Mouse (Mus musculus) neural tube, embryonic 15.5 days (tissue): ENCODE results near the gene Ywhag. TPM values are rescaled to one million over a fixed set of nuclear protein-coding genes. Genes with fewer than 3 reads are reported as not detected.
A peak's percentile ranks its signal among the peaks of the same experiment; 100 is the strongest.

Experiments used
- ATAC-seq: fragments of 200-750 bp; cut with Nextera tagmentation; 2 replicates; pipeline ENCODE4 v1.8.0; 2017; ENCODE audit warnings: mild to moderate bottlenecking, moderate TSS enrichment, moderate library complexity; ENCODE audit not compliant: low FRiP score
- H3K27ac ChIP-seq: fragments of 300-500 bp; sonication (generic); replicated peaks from 2 replicates; pipeline ENCODE4 v1.5.1; 2015; ENCODE audit warnings: mild to moderate bottlenecking, inconsistent platforms
- H3K27me3 ChIP-seq: fragments of 300-500 bp; sonication (generic); replicated peaks from 2 replicates; pipeline ENCODE4 v1.6.1; 2015; ENCODE audit warnings: inconsistent platforms
- H3K36me3 ChIP-seq: fragments of 300-500 bp; sonication (generic); 2 replicates; pipeline ENCODE4 v1.6.1; 2015; ENCODE audit warnings: inconsistent platforms
- H3K4me1 ChIP-seq: fragments of 300-500 bp; sonication (generic); 2 replicates; pipeline ENCODE4 v1.6.1; 2015; ENCODE audit warnings: inconsistent platforms
- H3K4me2 ChIP-seq: fragments of 300-500 bp; sonication (generic); 2 replicates; pipeline ENCODE4 v1.6.1; 2015; ENCODE audit warnings: inconsistent platforms, mild to moderate bottlenecking, moderate library complexity
- H3K4me3 ChIP-seq: fragments of 300-500 bp; sonication (generic); replicated peaks from 2 replicates; pipeline ENCODE4 v1.5.1; 2015; ENCODE audit warnings: mild to moderate bottlenecking, inconsistent platforms
- H3K9ac ChIP-seq: fragments of 300-500 bp; sonication (generic); replicated peaks from 2 replicates; pipeline ENCODE4 v1.6.1; 2015; ENCODE audit warnings: mild to moderate bottlenecking, inconsistent platforms
- H3K9me3 ChIP-seq: fragments of 300-500 bp; sonication (generic); replicated peaks from 2 replicates; pipeline ENCODE4 v1.6.1; 2016; ENCODE audit warnings: inconsistent platforms
- WGBS: fragments of 180-500 bp; shearing (Covaris S2); methylation state at CpG from one replicate; pipeline ENCODE4 v1.1.7; 2015; ENCODE audit warnings: mixed read lengths; 5-methylcytosine and 5-hydroxymethylcytosine counted together
- polyA plus RNA-seq: library from polyadenylated mRNA; unstranded; fragments of >200 nt; fragmentation: Nextera tagmentation; extraction: Ambion mirVana; gene quantifications from 2 replicates; pipeline ENCODE4 v1.2.1, GENCODE M21; 2015

Gene Ywhag
- polyA plus RNA-seq, 1 experiment from 2014 or later = 868 TPM

- peaks cover 27% of the 10 kb centered on the region for H3K4me1 ChIP-seq
- no peaks in the 10 kb centered on the region for H3K9me3 ChIP-seq
- H3K36me3 ChIP-seq = peaks cover 53% of the 10 kb centered on the region
- H3K27ac ChIP-seq = no peak overlapping the region
- no peak overlapping the region for H3K9ac ChIP-seq
- H3K27me3 ChIP-seq = no peaks in the 10 kb centered on the region
- no peak overlapping the region for H3K4me3 ChIP-seq
- no peak for ATAC-seq
- H3K4me2 ChIP-seq = no peak overlapping the region
- 92% methylated on average over 16 of the region's 16 CpGs for WGBS
These were observed 25.4 kb downstream of the Ywhag start for GRCm38 (mm10) chr5:135908989-135909388.

GRCm38 (mm10) chr5:135908185-135908584 lies 26.2 kb downstream of the Ywhag start:
- H3K9ac ChIP-seq = no peak overlapping the region
- WGBS = 65% methylated on average over 12 of the region's 12 CpGs
- H3K4me1 ChIP-seq = peaks cover 31% of the 10 kb centered on the region
- no peak for ATAC-seq
- H3K27me3 ChIP-seq = no peaks in the 10 kb centered on the region
- peaks cover 53% of the 10 kb centered on the region for H3K36me3 ChIP-seq
- H3K9me3 ChIP-seq = no peaks in the 10 kb centered on the region
- H3K4me2 ChIP-seq = no peak overlapping the region
- no peak overlapping the region for H3K4me3 ChIP-seq
- no peak overlapping the region for H3K27ac ChIP-seq

- no peaks in the 10 kb centered on the region for H3K9me3 ChIP-seq
- H3K36me3 ChIP-seq = peaks cover 48% of the 10 kb centered on the region
- H3K9ac ChIP-seq = no peak overlapping the region
- no peak for ATAC-seq
- peaks cover 35% of the 10 kb centered on the region for H3K4me1 ChIP-seq
- no peaks in the 10 kb centered on the region for H3K27me3 ChIP-seq
- H3K4me3 ChIP-seq = no peak overlapping the region
- no peak overlapping the region for H3K27ac ChIP-seq
- WGBS = 85% methylated on average over 13 of the region's 13 CpGs
- no peak overlapping the region for H3K4me2 ChIP-seq
These were observed 27.2 kb downstream of the Ywhag start for GRCm38 (mm10) chr5:135907256-135907655.

GRCm38 (mm10) chr5:135906846-135907245 lies 27.6 kb downstream of the Ywhag start:
- no peak for ATAC-seq
- H3K4me2 ChIP-seq = no peak overlapping the region

GRCm38 (mm10) chr5:135905320-135906225 lies 28.8 kb downstream of the Ywhag start:
- Histone ChIP-seq H3K27me3 (no peaks in the 10 kb centered on the region), H3K27ac (peak overlapping the region; percentile 41), H3K4me3 (no peak overlapping the region), H3K9ac (no peak overlapping the region), H3K4me2 (no peak overlapping the region), H3K4me1 (peaks cover 35% of the 10 kb centered on the region), H3K9me3 (no peaks in the 10 kb centered on the region), H3K36me3 (peaks cover 36% of the 10 kb centered on the region)
- WGBS = 64% methylated on average over 8 of the region's 8 CpGs
- ATAC-seq = no peak

More at GRCm38 (mm10) chr5:135906846-135907245, 27.6 kb downstream of the Ywhag start:
- no peak overlapping the region for H3K4me3 ChIP-seq
- H3K9me3 ChIP-seq = no peaks in the 10 kb centered on the region
- 84% methylated on average over 4 of the region's 4 CpGs for WGBS
- peaks cover 48% of the 10 kb centered on the region for H3K36me3 ChIP-seq
- no peaks in the 10 kb centered on the region for H3K27me3 ChIP-seq
- no peak overlapping the region for H3K9ac ChIP-seq
- H3K27ac ChIP-seq = no peak overlapping the region
- H3K4me1 ChIP-seq = peaks cover 35% of the 10 kb centered on the region

GRCm38 (mm10) chr5:135904259-135904658 lies 30.2 kb downstream of the Ywhag start:
- no peak for ATAC-seq
- Histone ChIP-seq H3K9me3 (no peaks in the 10 kb centered on the region), H3K36me3 (peaks cover 22% of the 10 kb centered on the region), H3K4me2 (peak overlapping the region; percentile 69), H3K4me3 (no peak overlapping the region), H3K9ac (no peak overlapping the region), H3K27me3 (no peaks in the 10 kb centered on the region), H3K27ac (peak overlapping the region; percentile 94), H3K4me1 (peaks cover 34% of the 10 kb centered on the region)
- 71% methylated on average over 5 of the region's 5 CpGs for WGBS

GRCm38 (mm10) chr5:135903551-135904151 lies 30.8 kb downstream of the Ywhag start:
- Histone ChIP-seq H3K36me3 (peaks cover 17% of the 10 kb centered on the region; the same call in 1 of the 2 replicates), H3K9me3 (no peaks in the 10 kb centered on the region), H3K27me3 (no peaks in the 10 kb centered on the region), H3K9ac (peak overlapping the region; percentile 53), H3K4me3 (peak overlapping the region; percentile 41), H3K4me1 (peaks cover 29% of the 10 kb centered on the region), H3K27ac (peak overlapping the region; percentile 94), H3K4me2 (peak overlapping the region; percentile 69)
- ATAC-seq = peak; percentile 97
- under 1% methylated on average over 29 of the region's 30 CpGs for WGBS

GRCm38 (mm10) chr5:135903058-135903457 lies 31.4 kb downstream of the Ywhag start:
- Histone ChIP-seq H3K9me3 (no peaks in the 10 kb centered on the region), H3K4me1 (peaks cover 29% of the 10 kb centered on the region), H3K4me3 (peak overlapping the region; percentile 41), H3K4me2 (peak overlapping the region; percentile 69), H3K27me3 (no peaks in the 10 kb centered on the region), H3K9ac (peak overlapping the region; percentile 53; the same call in 1 of the 2 replicates), H3K36me3 (peaks cover 16% of the 10 kb centered on the region; the same call in 1 of the 2 replicates), H3K27ac (peak overlapping the region; percentile 94)
- 21% methylated on average over 7 of the region's 7 CpGs for whole genome bisulfite sequencing
- ATAC-seq = peak; percentile 39; the same call in 1 of the 2 replicates

- WGBS = 65% methylated on average over 6 of the region's 6 CpGs
- H3K9me3 ChIP-seq = no peaks in the 10 kb centered on the region
- 0 out of 2 replicates have a peak, but pooled peaks cover 1% of the 10 kb centered on the region for H3K36me3 ChIP-seq
- no peak overlapping the region for H3K4me3 ChIP-seq
- no peaks in the 10 kb centered on the region for H3K27me3 ChIP-seq
- peaks cover 29% of the 10 kb centered on the region for H3K4me1 ChIP-seq
- no peak overlapping the region for H3K4me2 ChIP-seq
- H3K9ac ChIP-seq = no peak overlapping the region
- no peak for ATAC-seq
- 0 out of 2 replicates have a peak overlapping the region, but pooled peaks have one; percentile 5 for H3K27ac ChIP-seq
These were observed 32.9 kb downstream of the Ywhag start for GRCm38 (mm10) chr5:135901354-135902095.

GRCm38 (mm10) chr5:135900701-135901100 lies 33.7 kb downstream of the Ywhag start:
- no peak overlapping the region for H3K9ac ChIP-seq
- no peaks in the 10 kb centered on the region for H3K9me3 ChIP-seq
- no peak overlapping the region for H3K4me3 ChIP-seq
- WGBS = 79% methylated on average over 3 of the region's 3 CpGs
- H3K4me1 ChIP-seq = peaks cover 27% of the 10 kb centered on the region
- H3K27ac ChIP-seq = no peak overlapping the region
- ATAC-seq = no peak
- no peak overlapping the region for H3K4me2 ChIP-seq
- H3K36me3 ChIP-seq = no peaks in the 10 kb centered on the region
- H3K27me3 ChIP-seq = no peaks in the 10 kb centered on the region

- no peak overlapping the region for H3K9ac ChIP-seq
- no peak overlapping the region for H3K4me2 ChIP-seq
- no peaks in the 10 kb centered on the region for H3K9me3 ChIP-seq
- peaks cover 22% of the 10 kb centered on the region for H3K4me1 ChIP-seq
- ATAC-seq = no peak
- no peak overlapping the region for H3K4me3 ChIP-seq
- 56% methylated on average over 4 of the region's 4 CpGs for WGBS
- H3K27ac ChIP-seq = no peak overlapping the region
- no peaks in the 10 kb centered on the region for H3K36me3 ChIP-seq
- no peaks in the 10 kb centered on the region for H3K27me3 ChIP-seq
These were observed 34.6 kb downstream of the Ywhag start for GRCm38 (mm10) chr5:135899833-135900232.
